Mouse (Mus musculus): ENCODE measurements around the gene H2-M1.

The H2-M1 gene

DNA sequence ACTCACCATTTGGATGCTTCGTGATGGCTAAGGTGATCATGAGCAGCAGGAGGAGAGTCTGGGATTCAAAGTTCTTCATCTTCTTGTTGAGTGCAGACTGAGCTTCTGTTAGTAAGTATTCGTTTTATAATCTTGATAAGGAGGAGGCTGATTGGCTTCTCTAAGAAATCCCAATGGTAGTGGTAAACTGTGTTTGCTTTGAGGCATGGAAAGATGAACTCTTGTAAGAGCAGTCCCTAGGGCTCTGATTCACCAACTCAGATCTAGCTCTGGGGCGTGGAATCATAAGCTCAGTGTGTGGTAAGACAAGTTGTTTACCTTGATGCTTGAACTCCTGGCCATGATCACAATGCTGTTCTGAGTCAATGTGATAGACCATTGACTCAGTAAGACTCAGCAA lies at the start of gene H2-M1:
Gene H2-M1, minus strand, starts transcription at position 101 of the 400 bp plus-strand sequence.
- no peak for DNase-seq (ENCODE audit: low read depth, low spot score)

DNA sequence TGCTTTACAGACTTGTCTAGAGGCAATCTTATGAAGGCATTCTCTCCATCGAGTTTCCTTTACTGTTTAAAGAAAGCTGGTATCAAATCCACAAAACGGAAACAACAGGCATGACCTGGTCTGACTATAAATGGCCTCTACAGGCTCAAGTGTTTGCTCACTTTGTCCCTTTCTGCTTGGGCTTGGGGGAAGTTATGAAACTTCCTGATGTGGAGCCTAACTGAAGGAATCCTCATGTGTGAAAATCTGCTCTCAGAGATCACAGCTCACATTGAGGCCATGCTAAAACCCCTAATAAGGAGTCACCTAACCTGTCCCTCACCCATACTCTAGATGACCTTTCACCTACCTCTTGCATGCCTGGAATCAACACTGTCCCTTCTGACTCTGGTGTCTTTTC lies 25.7 kb upstream of the H2-M1 start:
- no peak for DNase-seq (ENCODE audit: low read depth, low spot score)

DNA sequence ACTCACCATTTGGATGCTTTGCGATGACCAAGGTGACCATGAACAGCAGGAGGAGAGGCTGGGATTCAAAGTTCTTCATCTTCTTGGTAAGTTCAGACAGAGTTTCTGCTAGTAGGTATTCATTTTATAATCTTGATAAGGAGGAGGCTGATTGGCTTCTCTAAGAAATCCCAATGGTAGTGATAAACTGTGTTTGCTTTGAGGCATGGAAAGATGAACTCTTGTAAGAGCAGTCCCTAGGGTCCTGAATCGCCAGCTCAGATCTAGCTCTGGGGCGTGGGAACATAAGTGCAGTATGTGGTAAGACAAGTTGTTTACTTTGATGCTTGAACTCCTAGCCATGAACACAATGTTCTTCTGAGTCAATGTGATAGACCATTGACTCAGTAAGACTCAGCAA lies 29.5 kb downstream of the H2-M1 start, which contains the start of gene H2-M9:
Gene H2-M9, minus strand, starts transcription at position 101 of the 400 bp plus-strand sequence.
- DNase-seq (ENCODE audit: low read depth, low spot score) = no peak
